Mouse (Mus musculus) G1E (cell line): Measurements from ENCODE around the gene Tmprss7. TPM values are rescaled to one million over a fixed set of nuclear protein-coding genes. Genes with fewer than 3 reads are reported as not detected.

Experiments used
- ATAC-seq: 2 replicates; pipeline ENCODE4 v1.8.0; 2016; ENCODE audit warnings: mild to moderate bottlenecking; ENCODE audit not compliant: insufficient number of reproducible peaks, poor library complexity, low FRiP score, severe bottlenecking; ENCODE audit errors: extremely low read depth
- DNase-seq: peaks from one replicate; pipeline ENCODE4 v3.0.0; 2012; ENCODE audit warnings: low spot score
- H3K27me3 ChIP-seq: 2 replicates; pipeline ENCODE4 v1.6.1; 2012; ENCODE audit warnings: mild to moderate bottlenecking, low read length, inconsistent platforms; ENCODE audit not compliant: insufficient read depth
- H3K36me3 ChIP-seq: replicated peaks from 2 replicates; pipeline ENCODE3; 2012; ENCODE audit warnings: mild to moderate bottlenecking, inconsistent platforms
- H3K4me1 ChIP-seq: 2 replicates; pipeline ENCODE4 v1.6.1; 2012; ENCODE audit warnings: low read depth, low read length, inconsistent platforms, mixed read lengths; ENCODE audit not compliant: insufficient read depth
- H3K4me3 ChIP-seq: 2 replicates; pipeline ENCODE4 v1.5.1; 2012; ENCODE audit warnings: low read depth, mild to moderate bottlenecking, inconsistent platforms, low read length, moderate library complexity, mixed read lengths
- H3K9me3 ChIP-seq: replicated peaks from 2 replicates; pipeline ENCODE4 v1.6.1; 2012; ENCODE audit warnings: inconsistent platforms
- CTCF ChIP-seq: IDR thresholded peaks from 2 replicates; pipeline ENCODE4 v1.5.1; 2012; ENCODE audit warnings: low read depth, low read length, inconsistent platforms, mixed read lengths
- GATA1 ChIP-seq: IDR thresholded peaks from 2 replicates; pipeline ENCODE4 v1.6.1; 2012; ENCODE audit warnings: borderline replicate concordance, low read length, inconsistent platforms, mixed read lengths
- GATA2 ChIP-seq: IDR thresholded peaks from 2 replicates; pipeline ENCODE4 v1.6.1; 2012; ENCODE audit warnings: low read depth, low read length, inconsistent platforms, borderline replicate concordance
- POLR2AphosphoS5 ChIP-seq: IDR thresholded peaks from 2 replicates; pipeline ENCODE4 v1.6.1; 2012; ENCODE audit warnings: low read depth, low read length, inconsistent platforms; ENCODE audit not compliant: insufficient replicate concordance
- TAL1 ChIP-seq: conservative IDR thresholded peaks from 2 replicates; pipeline ENCODE4 v1.6.1; 2012; ENCODE audit warnings: low read depth, low read length, inconsistent platforms, mixed read lengths
- polyA plus RNA-seq: library from polyadenylated mRNA; stranded (reverse); fragments of >175 nt; gene quantifications from 2 replicates; pipeline ENCODE4 v1.2.3, GENCODE M21; 2012
- total RNA-seq, 2 experiments: library from RNA; stranded (forward) in 1 of 2; stranded (reverse) in 1 of 2; fragments of 200-1000 nt in 1 of 2; fragments of >200 nt in 1 of 2; fragmentation: Nextera tagmentation in 1 of 2; gene quantifications; 2 replicates each; pipeline ENCODE4 v1.2.3; 2014 to 2017

Gene Tmprss7
- total RNA-seq (2014; fragmentation: Nextera tagmentation) (not detected in 2 replicates), total RNA-seq (2017) (1.8 and 2.1 TPM in 2 replicates), polyA plus RNA-seq (not detected in 2 replicates)

GRCm38 (mm10) chr16:45693558-45693957, at the start of gene Tmprss7:
TSS of gene Tmprss7 (minus strand) at chr16:45693658.
- ATAC-seq (no peak), DNase-seq (no peak)
- Histone ChIP-seq H3K27me3 (no peaks in the 10 kb centered on the region), H3K9me3 (no peaks in the 10 kb centered on the region), H3K4me1 (no peaks in the 10 kb centered on the region), H3K4me3 (no peak within 1 kb of the TSS), H3K36me3 (no peaks in the 10 kb centered on the region)
- TF ChIP-seq CTCF = no peak

- TF ChIP-seq CTCF (no peak), TAL1 (no peak), GATA2 (no peak), POLR2AphosphoS5 (no peak)
- Histone ChIP-seq H3K9me3 (no peaks in the 10 kb centered on the region), H3K4me1 (peaks cover 10% of the 10 kb centered on the region), H3K36me3 (peaks cover 19% of the 10 kb centered on the region), H3K27me3 (no peaks in the 10 kb centered on the region), H3K4me3 (peak within 1 kb of the TSS; percentile 82)
- ATAC-seq = peak; percentile 65
- peak; percentile 78 for DNase-seq
Observed at GRCm38 (mm10) chr16:45742615-45743476, 49.4 kb upstream of the Tmprss7 start, which contains the start of gene Abhd10. TSS of gene Abhd10 (minus strand) at chr16:45742955.

GRCm38 (mm10) chr16:45737880-45738279, 44.4 kb upstream of the Tmprss7 start:
- peaks cover 5% of the 10 kb centered on the region for H3K4me1 ChIP-seq
- no peak for DNase-seq
- H3K4me3 ChIP-seq = no peak overlapping the region
- TF ChIP-seq GATA1 (no peak), GATA2 (no peak), TAL1 (no peak), CTCF (no peak), POLR2AphosphoS5 (no peak)
- H3K36me3 ChIP-seq = peaks cover 61% of the 10 kb centered on the region
- no peaks in the 10 kb centered on the region for H3K9me3 ChIP-seq
- ATAC-seq = no peak
- no peaks in the 10 kb centered on the region for H3K27me3 ChIP-seq

- DNase-seq (no peak), ATAC-seq (no peak)
- TF ChIP-seq CTCF = no peak
- no peak for TF ChIP-seq TAL1
- TF ChIP-seq GATA1 = no peak
- TF ChIP-seq POLR2AphosphoS5 = no peak
- no peak for TF ChIP-seq GATA2
- Histone ChIP-seq H3K27me3 (no peaks in the 10 kb centered on the region), H3K4me3 (no peak overlapping the region), H3K4me1 (peaks cover 5% of the 10 kb centered on the region), H3K9me3 (no peaks in the 10 kb centered on the region), H3K36me3 (peaks cover 66% of the 10 kb centered on the region)
Observed at GRCm38 (mm10) chr16:45736724-45737123, 43.3 kb upstream of the Tmprss7 start.

- DNase-seq (no peak), ATAC-seq (no peak)
- Histone ChIP-seq H3K4me1 (no peaks in the 10 kb centered on the region), H3K27me3 (no peaks in the 10 kb centered on the region), H3K9me3 (no peaks in the 10 kb centered on the region), H3K36me3 (peaks cover 47% of the 10 kb centered on the region), H3K4me3 (no peak overlapping the region)
- TF ChIP-seq TAL1 (no peak), CTCF (no peak), POLR2AphosphoS5 (no peak), GATA2 (no peak), GATA1 (no peak)
Observed at GRCm38 (mm10) chr16:45729163-45729562, 35.7 kb upstream of the Tmprss7 start.

GRCm38 (mm10) chr16:45724742-45725102, 31.3 kb upstream of the Tmprss7 start:
- H3K4me1 ChIP-seq = no peaks in the 10 kb centered on the region
- no peak for ATAC-seq
- peaks cover 16% of the 10 kb centered on the region for H3K36me3 ChIP-seq
- DNase-seq = no peak
- 0 out of 2 replicates have a peak, but pooled peaks cover 3% of the 10 kb centered on the region for H3K27me3 ChIP-seq
- no peaks in the 10 kb centered on the region for H3K9me3 ChIP-seq
- TF ChIP-seq CTCF (no peak), GATA2 (no peak), POLR2AphosphoS5 (no peak), TAL1 (no peak), GATA1 (no peak)
- H3K4me3 ChIP-seq = no peak overlapping the region
